Mouse (Mus musculus) urinary bladder, adult 2 months (tissue): ENCODE measurements around the gene Ispd. TPM values are rescaled to one million over a fixed set of nuclear protein-coding genes. Genes with fewer than 3 reads are reported as not detected.
"Not testable (repeated sequence)": the region's sequence is repeated elsewhere in the genome, so short reads cannot be mapped to it uniquely, and the experiment has no call there.

Source experiments
- DNase-seq: peaks from one replicate; pipeline ENCODE4 v3.0.0; 2022; ENCODE audit warnings: low spot score
- polyA plus RNA-seq: library from polyadenylated mRNA; depleted of rRNA; stranded (reverse); fragments of >200 nt; gene quantifications from 2 replicates; pipeline ENCODE4 v1.2.3, GENCODE M21; 2012; rRNA removed

The Ispd gene
- 4.2 and 4.9 TPM in 2 replicates for polyA plus RNA-seq

- peak; percentile 87 for DNase-seq
Measured at GRCm38 (mm10) chr12:36381441-36382340, at the start of gene Ispd, which contains the start of gene D630036H23Rik. Ispd (plus strand) TSS chr12:36381450. D630036H23Rik (minus strand) TSS chr12:36382181.

- no peak for DNase-seq
Measured at GRCm38 (mm10) chr12:36332676-36333075, 48.6 kb upstream of the Ispd start.

DNA sequence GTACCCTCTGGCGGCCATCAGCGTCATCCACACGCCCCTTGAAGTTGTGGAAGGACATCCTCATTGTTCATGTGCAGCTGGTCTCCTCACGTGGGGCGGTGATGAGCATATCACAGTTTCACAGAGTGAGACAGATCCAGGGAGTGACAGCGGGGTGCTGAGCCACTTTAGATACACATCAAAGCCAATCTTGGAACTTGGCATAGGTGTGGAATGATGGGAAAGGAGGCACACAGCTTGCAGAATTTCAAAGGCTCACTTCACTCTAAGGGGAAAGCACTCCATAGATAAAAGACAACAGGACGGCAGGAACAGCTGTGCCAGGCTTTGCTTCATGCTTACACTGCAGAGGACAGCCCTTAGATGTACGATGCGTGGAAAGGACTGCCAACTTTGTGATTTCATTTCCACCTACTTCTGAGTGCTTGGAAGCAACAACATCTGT, 47.4 kb upstream of the Ispd start:
- no peak for DNase-seq

GRCm38 (mm10) chr12:36344131-36344530, 37.1 kb upstream of the Ispd start:
- no peak for DNase-seq

DNA sequence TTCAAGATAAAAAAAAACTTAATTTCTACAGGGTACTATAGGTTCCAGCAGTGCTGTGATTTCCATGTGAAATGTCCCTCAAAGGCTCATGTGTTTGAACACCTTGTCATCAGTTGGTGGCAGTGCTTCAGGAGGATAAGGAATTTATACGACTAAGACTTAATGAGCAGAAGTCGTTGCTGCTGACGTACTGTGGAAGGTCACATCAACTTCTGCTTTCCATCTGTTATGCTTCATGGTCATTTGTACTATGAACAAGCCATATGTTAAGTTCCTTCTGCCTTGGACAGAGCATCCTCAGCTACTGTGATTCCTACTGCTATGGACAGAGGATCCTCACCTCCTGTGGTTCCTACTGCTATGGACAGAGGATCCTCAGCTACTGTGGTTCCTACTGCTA, 21.2 kb upstream of the Ispd start:
- DNase-seq: no peak

- DNase-seq: no peak
Measured at GRCm38 (mm10) chr12:36360693-36361092, 20.6 kb upstream of the Ispd start.

DNA sequence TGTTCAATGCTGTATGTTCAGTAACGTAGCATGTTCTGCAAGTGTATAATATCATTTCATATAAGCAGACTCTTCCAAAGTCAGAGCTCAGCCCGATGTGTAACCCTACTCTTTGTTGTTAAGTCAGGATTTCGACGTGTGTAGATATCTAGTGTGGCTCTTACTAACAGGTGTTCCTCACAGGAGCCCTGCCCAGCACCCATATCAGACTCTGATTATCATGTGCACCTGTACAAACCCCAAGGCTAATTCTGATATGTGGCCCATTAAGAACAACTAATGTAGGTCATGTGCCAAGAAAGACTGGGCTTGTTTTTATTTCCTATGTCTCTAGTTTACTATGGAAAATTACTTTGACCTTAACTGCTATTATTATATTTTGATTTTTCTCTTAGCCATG, 17.2 kb upstream of the Ispd start:
- DNase-seq: no peak

GRCm38 (mm10) chr12:36373237-36373998, 7.8 kb upstream of the Ispd start:
- no peak for DNase-seq

DNA sequence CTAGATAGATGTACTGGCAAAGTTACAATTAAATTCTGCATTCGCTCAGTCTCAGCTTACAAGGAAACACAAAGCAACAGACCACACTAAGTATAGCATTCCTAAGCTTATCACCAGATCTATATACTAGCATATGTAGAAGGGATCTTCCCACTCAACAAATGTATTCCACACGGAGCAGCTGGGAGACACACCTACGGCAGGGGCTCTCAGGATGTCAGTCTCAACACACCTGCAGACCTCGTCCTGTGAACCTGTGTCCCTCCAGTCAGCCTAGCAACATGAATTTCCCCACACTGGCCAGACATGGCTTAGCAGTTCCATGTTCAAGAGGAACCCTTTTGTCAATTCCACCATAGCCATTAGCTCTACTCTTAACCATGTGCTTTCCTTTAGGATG, 4.9 kb upstream of the Ispd start:
- DNase-seq: not testable (repeated sequence)

DNA sequence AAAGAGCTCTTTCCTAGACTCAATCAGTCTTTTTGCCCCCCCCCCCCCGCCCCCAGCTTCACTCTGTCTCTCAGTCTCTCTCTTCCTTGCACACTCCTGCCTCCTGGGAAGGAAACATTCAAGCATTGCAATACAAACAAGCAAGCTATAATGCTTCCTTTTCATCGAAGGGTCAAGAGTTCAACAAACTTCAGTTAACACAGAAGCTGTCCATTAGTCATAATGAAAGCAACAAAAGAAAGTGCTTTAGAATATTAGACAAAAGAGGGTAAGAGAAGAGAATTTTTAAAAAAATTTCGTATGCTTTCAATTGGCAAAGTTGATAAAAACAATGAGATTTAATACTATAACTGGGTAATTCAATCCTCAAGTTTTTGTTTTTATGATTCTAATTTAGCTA, 996 bp upstream of the Ispd start:
- no peak for DNase-seq

GRCm38 (mm10) chr12:36380806-36381205, 444 bp upstream of the Ispd start:
- no peak for DNase-seq

DNA sequence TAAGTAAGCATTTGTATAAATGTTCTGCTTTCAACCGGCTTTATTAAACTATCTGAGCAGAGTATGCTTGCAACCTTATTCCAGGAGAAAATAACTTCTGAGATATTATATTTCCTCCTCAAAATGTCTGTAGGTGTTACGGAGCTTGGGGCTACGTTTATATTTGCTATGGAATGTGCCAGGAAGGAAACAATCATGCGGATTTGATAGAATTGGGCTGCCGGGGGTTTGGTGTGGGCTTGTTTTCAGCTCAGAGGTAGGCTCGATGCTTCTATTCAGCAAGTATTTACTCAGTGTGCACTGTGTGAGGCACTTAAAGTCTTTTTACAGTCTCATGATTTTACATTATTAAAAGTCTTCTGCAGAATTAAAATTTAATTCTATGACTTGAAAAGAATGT, 4.1 kb downstream of the Ispd start:
- no peak for DNase-seq

DNA sequence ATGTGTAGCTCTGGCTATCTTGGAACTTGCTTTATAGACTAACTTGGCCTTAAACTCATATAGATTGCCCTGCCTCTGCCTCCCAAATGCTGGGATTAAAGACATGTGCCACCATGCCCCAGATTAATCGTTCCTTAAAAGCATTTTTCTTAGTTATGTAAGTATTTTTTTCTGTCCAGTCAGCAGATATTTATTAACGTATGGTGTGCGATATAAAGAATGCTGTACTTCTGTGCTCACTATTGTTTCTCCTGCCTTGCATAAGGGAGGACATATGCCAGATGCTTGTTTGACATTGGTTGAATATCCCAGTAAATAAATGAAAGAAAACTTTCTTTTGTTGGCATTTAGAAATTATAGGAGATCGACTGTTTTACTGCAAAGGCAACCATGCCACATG, 5.7 kb downstream of the Ispd start:
- DNase-seq: no peak

- no peak for DNase-seq
Measured at GRCm38 (mm10) chr12:36395115-36395514, 13.9 kb downstream of the Ispd start.

DNA sequence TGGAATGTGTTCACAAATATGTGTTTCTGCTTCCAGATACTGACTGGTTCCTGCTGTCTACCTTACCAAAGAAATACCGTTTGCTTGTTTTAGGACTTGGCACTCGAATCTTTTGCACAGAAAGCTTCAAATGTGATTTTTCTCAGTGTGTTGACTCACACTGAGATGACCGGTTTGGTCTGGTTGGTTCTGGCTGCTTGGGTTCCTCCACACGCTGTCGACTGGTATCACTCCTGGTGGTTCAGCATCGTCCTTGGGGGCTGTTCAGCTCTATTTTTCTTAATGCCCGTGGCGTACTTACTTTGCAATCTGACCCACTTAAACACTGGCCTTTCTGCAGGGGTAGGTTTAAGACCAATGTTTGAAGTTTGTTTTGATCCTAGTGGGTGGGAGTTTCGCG, 42.4 kb downstream of the Ispd start:
- DNase-seq: no peak

- no peak for DNase-seq
Measured at GRCm38 (mm10) chr12:36425258-36425657, 44.0 kb downstream of the Ispd start.

DNA sequence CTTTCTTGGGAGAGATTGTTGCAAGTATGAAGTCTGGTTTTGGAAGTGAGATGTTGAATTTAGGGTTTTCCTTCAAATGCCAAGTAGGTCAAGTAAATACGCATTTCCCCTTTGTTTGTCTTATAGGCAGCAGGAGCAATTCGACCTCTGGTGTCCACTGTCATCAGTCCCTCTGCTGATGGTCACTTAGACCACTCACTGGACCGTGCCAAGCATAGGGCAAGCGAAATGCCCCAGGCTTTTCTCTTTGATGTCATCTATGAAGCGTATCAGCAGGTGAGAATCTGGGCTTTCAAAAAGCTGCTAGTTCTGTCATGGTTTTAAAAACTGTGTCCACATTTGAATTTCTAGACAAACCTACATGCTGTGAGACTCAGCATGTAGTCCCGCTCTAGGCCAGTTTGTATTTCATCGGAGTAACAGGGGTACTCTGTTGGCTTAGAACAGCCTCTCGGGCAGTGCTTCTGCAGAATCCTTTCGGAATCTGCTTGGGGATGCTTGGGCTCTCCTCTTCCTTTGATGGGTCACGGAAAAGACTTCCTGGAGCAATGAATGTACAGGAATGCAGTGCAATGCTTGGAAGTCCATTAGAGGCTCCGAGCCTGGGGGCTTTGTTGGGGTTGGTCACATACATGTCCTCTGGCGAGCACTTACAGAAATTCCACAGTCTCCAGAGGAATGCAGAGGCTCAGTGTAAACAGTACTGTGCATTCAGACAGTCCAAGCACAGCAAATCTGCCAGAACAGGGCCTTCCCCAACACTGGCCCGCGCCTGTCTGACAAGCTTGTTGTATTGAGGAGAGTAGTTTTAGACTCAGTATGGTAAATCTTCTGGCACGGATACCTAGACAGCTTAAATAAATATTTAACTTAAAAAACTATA, 45.2 kb downstream of the Ispd start:
- DNase-seq: no peak

GRCm38 (mm10) chr12:36436956-36437355, 55.7 kb downstream of the Ispd start:
- DNase-seq: no peak

GRCm38 (mm10) chr12:36439396-36439795, 58.1 kb downstream of the Ispd start:
- DNase-seq: no peak

- no peak for DNase-seq
Measured at GRCm38 (mm10) chr12:36456002-36456401, 74.8 kb downstream of the Ispd start.

DNA sequence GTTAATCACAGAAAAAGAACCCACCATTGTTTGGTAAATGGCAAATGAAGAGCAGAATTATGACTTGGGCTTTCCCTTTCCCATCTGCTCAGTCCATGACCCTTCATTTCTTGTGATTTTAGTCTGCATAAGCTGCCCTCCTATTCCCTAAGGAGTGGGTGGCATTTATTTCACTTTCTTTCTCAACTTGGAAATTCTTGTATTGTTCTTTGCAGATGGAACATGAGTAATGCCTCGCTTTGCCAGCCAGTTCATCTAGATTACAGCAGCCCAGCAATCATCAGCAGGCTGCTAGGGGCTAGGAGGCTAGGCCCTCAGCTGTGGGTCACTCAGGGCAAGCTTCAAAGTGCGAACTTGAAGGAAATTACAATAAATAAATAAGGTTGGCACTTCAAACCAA, 76.5 kb downstream of the Ispd start:
- no peak for DNase-seq
